Mouse (Mus musculus) neural tube, embryonic 13.5 days (tissue): ENCODE results near the gene Papolb. TPM values are rescaled to one million over a fixed set of nuclear protein-coding genes. Genes with fewer than 3 reads are reported as not detected.

ENCODE experiments used
- ATAC-seq: fragments of 200-750 bp; cut with Nextera tagmentation; 2 replicates; pipeline ENCODE4 v1.8.0; 2017; ENCODE audit warnings: low read depth, mild to moderate bottlenecking, moderate TSS enrichment, moderate library complexity
- H3K27ac ChIP-seq: fragments of 300-500 bp; sonication (generic); replicated peaks from 2 replicates; pipeline ENCODE4 v1.5.1; 2015; ENCODE audit warnings: moderate library complexity, mild to moderate bottlenecking, inconsistent platforms
- H3K27me3 ChIP-seq: fragments of 300-500 bp; sonication (generic); 2 replicates; pipeline ENCODE4 v1.6.1; 2015; ENCODE audit warnings: mild to moderate bottlenecking, inconsistent platforms
- H3K36me3 ChIP-seq: fragments of 300-500 bp; sonication (generic); 2 replicates; pipeline ENCODE4 v1.6.1; 2015; ENCODE audit warnings: mild to moderate bottlenecking, inconsistent platforms
- H3K4me1 ChIP-seq: fragments of 300-500 bp; sonication (generic); replicated peaks from 2 replicates; pipeline ENCODE4 v1.6.1; 2015; ENCODE audit warnings: inconsistent platforms
- H3K4me2 ChIP-seq: fragments of 300-500 bp; sonication (generic); 2 replicates; pipeline ENCODE4 v1.6.1; 2015; ENCODE audit warnings: inconsistent platforms, mild to moderate bottlenecking, moderate library complexity
- H3K4me3 ChIP-seq: fragments of 300-500 bp; sonication (generic); 2 replicates; pipeline ENCODE4 v1.5.1; 2015; ENCODE audit warnings: mild to moderate bottlenecking, inconsistent platforms
- H3K9ac ChIP-seq: fragments of 300-500 bp; sonication (generic); 2 replicates; pipeline ENCODE4 v1.6.1; 2015; ENCODE audit warnings: moderate library complexity, mild to moderate bottlenecking, inconsistent platforms
- H3K9me3 ChIP-seq: fragments of 300-500 bp; sonication (generic); 2 replicates; pipeline ENCODE4 v1.6.1; 2016; ENCODE audit warnings: inconsistent platforms
- WGBS: fragments of 180-500 bp; shearing (Covaris S2); methylation state at CpG from one replicate; pipeline ENCODE4 v1.1.7; 2015; 5-methylcytosine and 5-hydroxymethylcytosine counted together
- polyA plus RNA-seq: library from polyadenylated mRNA; unstranded; fragments of >200 nt; fragmentation: Nextera tagmentation; extraction: Ambion mirVana; gene quantifications from 2 replicates; pipeline ENCODE4 v1.2.1, GENCODE M21; 2015

Gene Papolb
- polyA plus RNA-seq = 0.14 and 0.25 TPM in 2 replicates

DNA sequence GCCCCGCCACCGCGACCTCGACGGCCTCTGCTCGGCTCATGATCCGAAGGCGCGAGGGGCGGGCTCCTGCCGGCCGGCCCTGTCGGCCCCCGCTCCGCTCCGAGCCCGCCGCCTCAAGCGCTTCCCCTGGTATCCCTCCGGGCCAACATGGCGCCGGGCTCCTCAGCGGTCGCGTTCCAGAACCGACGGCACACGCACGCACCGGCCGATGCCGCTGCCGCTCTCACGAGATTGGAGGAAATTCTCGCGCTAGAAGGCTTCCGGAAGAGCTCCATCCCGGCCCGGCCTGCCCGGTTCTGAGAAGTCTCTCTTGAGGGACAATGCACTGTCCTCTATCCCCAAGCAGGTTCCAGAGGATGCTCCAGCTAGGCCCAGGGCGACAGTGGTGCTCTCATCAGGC is at the start of gene Papolb:
TSS of gene Papolb (minus strand) at position 162 of the 400 bp plus-strand sequence.
- no peak for ATAC-seq
- no peak within 1 kb of the TSS for H3K27ac ChIP-seq
- H3K4me1 ChIP-seq = no peaks in the 10 kb centered on the region
- WGBS = 42% methylated on average over 41 of the region's 41 CpGs
- H3K9me3 ChIP-seq = no peaks in the 10 kb centered on the region
- no peak within 1 kb of the TSS for H3K9ac ChIP-seq
- peaks cover 32% of the 10 kb centered on the region for H3K27me3 ChIP-seq
- H3K36me3 ChIP-seq = peaks cover 7% of the 10 kb centered on the region; the same call in 1 of the 2 replicates
- H3K4me3 ChIP-seq = peak within 1 kb of the TSS; percentile 14; the same call in 1 of the 2 replicates
- H3K4me2 ChIP-seq = peak within 1 kb of the TSS; percentile 33

DNA sequence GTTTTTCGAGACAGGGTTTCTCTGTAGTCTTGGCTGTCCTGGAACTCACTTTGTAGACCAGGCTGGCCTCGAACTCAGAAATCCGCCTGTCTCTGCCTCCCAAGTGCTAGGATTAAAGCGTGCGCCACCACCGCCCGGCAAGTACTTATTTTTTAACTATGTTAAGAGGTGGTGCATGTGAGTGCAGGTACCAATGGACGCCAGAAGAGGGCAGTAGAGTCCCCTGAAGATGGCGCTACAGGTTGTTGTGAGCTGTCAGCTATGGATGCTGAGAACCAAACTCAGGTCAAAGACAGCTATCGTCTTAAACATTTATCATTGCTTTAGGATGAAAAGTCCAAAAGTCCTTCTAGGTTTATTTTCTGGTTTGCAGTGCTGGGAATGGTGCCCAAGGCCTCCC is 48.3 kb upstream of the Papolb start:
- Histone ChIP-seq H3K4me3 (no peak overlapping the region), H3K4me2 (no peak overlapping the region), H3K36me3 (peaks cover 3% of the 10 kb centered on the region; the same call in 1 of the 2 replicates), H3K4me1 (peaks cover 12% of the 10 kb centered on the region), H3K27me3 (no peaks in the 10 kb centered on the region; the same call in 1 of the 2 replicates), H3K9ac (no peak overlapping the region), H3K27ac (no peak overlapping the region), H3K9me3 (0 out of 2 replicates have a peak, but pooled peaks cover 5% of the 10 kb centered on the region)
- 87% methylated on average over 10 of the region's 10 CpGs for WGBS
- ATAC-seq = no peak

DNA sequence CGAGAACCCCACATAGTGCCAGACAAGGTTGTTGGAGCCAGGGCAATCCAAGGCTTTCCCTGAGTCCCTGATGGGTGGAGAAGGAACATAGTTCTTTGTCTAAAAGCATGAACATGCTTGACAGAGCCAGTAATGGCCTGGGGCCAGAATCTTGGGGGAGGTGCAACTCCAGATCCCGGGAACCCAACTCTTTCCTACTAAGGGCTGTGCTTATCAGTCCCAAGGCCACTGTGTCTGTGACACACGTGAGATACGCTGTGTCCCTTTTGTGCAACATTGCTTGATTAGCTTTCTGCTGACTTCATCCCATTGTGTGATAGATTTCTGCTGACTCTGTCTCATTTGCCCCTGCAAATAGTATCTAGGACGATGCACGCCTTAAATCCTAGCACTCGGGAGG is 47.0 kb upstream of the Papolb start:
- H3K9me3 ChIP-seq = 0 out of 2 replicates have a peak, but pooled peaks cover 5% of the 10 kb centered on the region
- H3K27me3 ChIP-seq = no peaks in the 10 kb centered on the region; the same call in 1 of the 2 replicates
- ATAC-seq = no peak
- no peak overlapping the region for H3K9ac ChIP-seq
- H3K4me3 ChIP-seq = no peak overlapping the region
- H3K27ac ChIP-seq = no peak overlapping the region
- peaks cover 3% of the 10 kb centered on the region; the same call in 1 of the 2 replicates for H3K36me3 ChIP-seq
- H3K4me1 ChIP-seq = 0 out of 2 replicates have a peak, but pooled peaks cover 2% of the 10 kb centered on the region
- whole genome bisulfite sequencing = 78% methylated on average over 7 of the region's 7 CpGs
- H3K4me2 ChIP-seq = no peak overlapping the region

DNA sequence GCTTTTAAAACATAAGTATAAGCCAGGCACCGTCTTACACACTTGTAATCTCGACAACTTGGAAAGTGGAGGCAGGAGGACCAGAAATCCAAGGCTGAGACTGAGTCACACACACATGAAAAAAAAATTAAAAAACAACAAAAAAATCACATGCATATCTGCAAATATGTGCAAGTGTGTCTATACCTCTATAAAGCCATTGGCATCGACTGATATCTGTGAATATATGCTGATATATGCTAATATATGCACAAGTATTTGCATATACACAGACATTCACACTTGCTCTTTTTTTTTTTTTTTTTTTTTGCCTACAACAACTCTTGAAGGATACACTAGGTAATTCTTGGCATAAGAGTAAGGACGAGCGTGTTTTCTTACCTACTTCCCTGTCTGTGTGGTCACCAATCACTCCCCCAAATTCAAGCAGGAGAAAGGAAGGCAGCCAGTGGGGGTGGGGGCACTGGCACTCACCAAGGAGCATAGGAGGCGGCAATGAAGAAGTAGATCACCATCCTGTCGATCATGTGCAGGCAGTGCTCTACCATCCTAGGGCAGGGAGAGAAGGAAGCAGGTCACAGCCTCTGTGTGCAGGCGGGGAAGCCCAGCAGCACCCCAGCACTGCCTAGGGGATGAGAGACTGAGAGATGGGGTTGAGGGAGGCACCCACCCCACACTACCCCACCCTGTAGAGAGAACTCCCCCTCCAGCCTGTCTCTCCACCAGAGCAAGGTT is 44.6 kb upstream of the Papolb start:
- H3K4me1 ChIP-seq = no peaks in the 10 kb centered on the region
- H3K4me3 ChIP-seq = no peak overlapping the region
- no peak for ATAC-seq
- H3K36me3 ChIP-seq = peaks cover 4% of the 10 kb centered on the region
- H3K27ac ChIP-seq = no peak overlapping the region
- H3K9me3 ChIP-seq = 0 out of 2 replicates have a peak, but pooled peaks cover 5% of the 10 kb centered on the region
- no peak overlapping the region for H3K9ac ChIP-seq
- 75% methylated on average over 8 of the region's 8 CpGs for WGBS
- H3K27me3 ChIP-seq = no peaks in the 10 kb centered on the region
- no peak overlapping the region for H3K4me2 ChIP-seq

DNA sequence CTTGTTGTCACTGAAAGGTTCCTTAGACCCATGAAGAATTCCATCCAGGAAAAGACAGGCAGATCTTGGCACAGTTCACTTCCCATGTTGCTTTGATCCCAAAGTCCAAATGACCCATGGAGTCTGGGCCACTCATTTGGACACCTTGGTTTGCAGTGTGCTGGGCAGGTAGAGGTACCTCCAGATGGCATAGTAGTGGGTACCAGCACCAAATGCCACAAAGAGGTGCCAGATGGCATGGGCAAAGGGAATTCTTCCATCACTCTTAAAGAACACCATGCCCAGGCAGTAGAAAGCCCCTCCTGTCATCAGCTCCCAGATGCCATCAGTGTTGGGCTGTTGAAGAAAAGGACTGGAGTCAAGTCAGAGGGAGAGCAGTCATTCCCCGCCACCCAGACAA is 34.7 kb upstream of the Papolb start:
- Histone ChIP-seq H3K4me2 (no peak overlapping the region), H3K36me3 (peaks cover 24% of the 10 kb centered on the region), H3K4me1 (no peaks in the 10 kb centered on the region), H3K27me3 (no peaks in the 10 kb centered on the region), H3K9ac (no peak overlapping the region), H3K9me3 (peaks cover 15% of the 10 kb centered on the region), H3K27ac (no peak overlapping the region), H3K4me3 (no peak overlapping the region)
- 89% methylated on average over 1 of the region's 1 CpGs for WGBS
- no peak for ATAC-seq

DNA sequence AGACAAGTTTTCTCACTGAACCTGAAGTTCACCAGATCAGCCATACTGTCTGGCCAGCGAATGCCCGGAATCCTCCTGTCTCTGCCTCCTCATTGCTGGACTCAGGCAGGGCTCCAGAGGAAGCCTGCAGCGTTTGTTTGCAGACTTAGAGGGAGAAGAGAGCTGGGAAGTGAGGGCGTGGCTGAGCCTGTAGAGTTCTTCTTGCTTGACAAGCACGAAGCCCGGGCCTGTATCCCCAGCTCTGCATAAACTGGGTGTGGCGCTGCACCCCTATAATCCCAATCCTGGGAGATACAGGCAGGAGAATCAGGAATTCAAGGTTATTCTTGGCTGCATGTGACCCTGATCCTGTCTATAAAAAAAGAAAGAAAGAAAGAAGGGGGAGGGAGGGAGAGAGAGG is 30.4 kb upstream of the Papolb start:
- H3K9ac ChIP-seq = no peak overlapping the region
- 55% methylated on average over 7 of the region's 7 CpGs for WGBS
- no peak overlapping the region for H3K27ac ChIP-seq
- ATAC-seq = no peak
- H3K27me3 ChIP-seq = no peaks in the 10 kb centered on the region
- H3K36me3 ChIP-seq = no peaks in the 10 kb centered on the region
- H3K9me3 ChIP-seq = no peaks in the 10 kb centered on the region
- no peak overlapping the region for H3K4me2 ChIP-seq
- H3K4me3 ChIP-seq = no peak overlapping the region
- no peaks in the 10 kb centered on the region for H3K4me1 ChIP-seq

DNA sequence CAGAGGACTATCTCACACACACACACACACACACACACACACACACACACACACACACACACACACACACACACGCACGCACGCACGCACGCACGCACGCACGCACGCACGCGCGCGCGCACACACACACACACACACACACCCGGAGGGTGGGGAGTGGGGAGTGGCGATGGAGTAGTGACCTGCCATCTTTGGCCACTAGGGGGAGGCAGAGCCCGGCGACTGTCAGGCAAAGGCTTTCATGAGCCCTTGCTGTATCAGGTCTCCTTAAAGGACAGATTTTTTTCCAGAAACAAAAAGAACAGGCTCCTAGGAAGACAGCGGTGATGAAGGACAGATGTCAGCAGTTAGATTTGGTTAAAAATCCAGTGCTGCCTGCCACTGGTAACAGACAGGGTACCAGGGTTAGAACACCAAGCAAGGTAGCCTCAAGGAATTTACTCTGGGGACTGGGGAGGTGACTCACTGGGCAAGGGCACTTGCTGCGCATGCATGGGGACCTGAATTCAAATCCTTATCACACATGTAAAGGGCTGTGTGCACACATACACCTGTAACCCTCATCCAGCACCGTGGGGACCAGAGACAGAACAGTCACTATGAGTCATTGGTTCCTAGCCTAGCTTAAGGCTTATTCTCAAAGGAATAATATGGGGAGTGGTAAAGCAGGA is 27.7 kb upstream of the Papolb start:
- H3K27me3 ChIP-seq = no peaks in the 10 kb centered on the region
- 27% methylated on average over 13 of the region's 21 CpGs for WGBS
- H3K4me3 ChIP-seq = no peak overlapping the region
- no peaks in the 10 kb centered on the region for H3K4me1 ChIP-seq
- 0 out of 2 replicates have a peak overlapping the region, but pooled peaks have one; percentile 9 for H3K4me2 ChIP-seq
- H3K9me3 ChIP-seq = no peaks in the 10 kb centered on the region
- no peak overlapping the region for H3K9ac ChIP-seq
- ATAC-seq = peak; percentile 66; the same call in 1 of the 2 replicates
- no peak overlapping the region for H3K27ac ChIP-seq
- no peaks in the 10 kb centered on the region for H3K36me3 ChIP-seq

DNA sequence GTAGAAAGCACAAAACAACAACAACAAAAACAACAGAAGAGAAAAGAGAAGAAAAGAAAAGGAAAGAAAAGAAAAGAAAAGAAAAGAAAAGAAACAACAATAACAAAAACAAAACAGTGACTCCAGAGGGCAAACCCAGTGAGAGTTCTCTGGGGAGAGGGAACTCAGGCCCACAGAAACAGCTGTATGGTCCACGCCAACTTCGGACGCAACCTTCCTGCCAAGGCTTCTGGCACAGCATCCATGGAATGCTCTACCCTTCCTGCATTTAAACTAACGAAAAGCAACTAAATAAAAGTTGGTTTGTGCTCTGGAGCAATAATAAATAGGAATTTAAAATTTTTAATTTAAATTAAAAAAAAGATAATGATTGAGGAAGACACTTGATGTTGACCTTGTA is 26.8 kb upstream of the Papolb start:
- Histone ChIP-seq H3K9ac (no peak overlapping the region), H3K9me3 (no peaks in the 10 kb centered on the region), H3K4me3 (no peak overlapping the region), H3K4me2 (no peak overlapping the region), H3K27ac (no peak overlapping the region), H3K27me3 (no peaks in the 10 kb centered on the region), H3K36me3 (no peaks in the 10 kb centered on the region), H3K4me1 (no peaks in the 10 kb centered on the region)
- ATAC-seq = no peak
- 93% methylated on average over 4 of the region's 4 CpGs for WGBS

DNA sequence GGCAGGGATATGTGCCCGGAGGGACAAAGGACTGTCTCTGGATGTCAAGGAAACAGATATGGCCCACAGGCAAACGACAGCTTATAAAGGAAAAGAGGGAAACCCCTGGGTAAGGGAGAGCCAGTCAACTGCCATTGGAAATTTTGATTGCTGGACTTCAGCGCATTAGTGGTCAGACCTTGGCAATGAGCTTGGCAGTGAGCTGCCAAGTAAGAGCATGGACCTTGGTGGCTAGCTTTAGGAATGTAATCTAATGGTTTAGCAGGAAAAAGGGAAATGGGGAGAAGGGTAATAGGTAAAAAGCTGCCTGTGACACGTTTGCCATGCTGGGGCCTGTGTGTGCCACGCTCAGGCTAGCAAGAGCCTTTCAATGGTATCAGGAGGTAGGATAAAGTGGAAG is 26.0 kb upstream of the Papolb start:
- no peak overlapping the region for H3K9ac ChIP-seq
- H3K4me1 ChIP-seq = 0 out of 2 replicates have a peak, but pooled peaks cover 2% of the 10 kb centered on the region
- WGBS = 80% methylated on average over 5 of the region's 5 CpGs
- no peaks in the 10 kb centered on the region for H3K36me3 ChIP-seq
- no peaks in the 10 kb centered on the region for H3K9me3 ChIP-seq
- H3K4me2 ChIP-seq = no peak overlapping the region
- no peak overlapping the region for H3K4me3 ChIP-seq
- ATAC-seq = no peak
- H3K27me3 ChIP-seq = no peaks in the 10 kb centered on the region
- no peak overlapping the region for H3K27ac ChIP-seq

DNA sequence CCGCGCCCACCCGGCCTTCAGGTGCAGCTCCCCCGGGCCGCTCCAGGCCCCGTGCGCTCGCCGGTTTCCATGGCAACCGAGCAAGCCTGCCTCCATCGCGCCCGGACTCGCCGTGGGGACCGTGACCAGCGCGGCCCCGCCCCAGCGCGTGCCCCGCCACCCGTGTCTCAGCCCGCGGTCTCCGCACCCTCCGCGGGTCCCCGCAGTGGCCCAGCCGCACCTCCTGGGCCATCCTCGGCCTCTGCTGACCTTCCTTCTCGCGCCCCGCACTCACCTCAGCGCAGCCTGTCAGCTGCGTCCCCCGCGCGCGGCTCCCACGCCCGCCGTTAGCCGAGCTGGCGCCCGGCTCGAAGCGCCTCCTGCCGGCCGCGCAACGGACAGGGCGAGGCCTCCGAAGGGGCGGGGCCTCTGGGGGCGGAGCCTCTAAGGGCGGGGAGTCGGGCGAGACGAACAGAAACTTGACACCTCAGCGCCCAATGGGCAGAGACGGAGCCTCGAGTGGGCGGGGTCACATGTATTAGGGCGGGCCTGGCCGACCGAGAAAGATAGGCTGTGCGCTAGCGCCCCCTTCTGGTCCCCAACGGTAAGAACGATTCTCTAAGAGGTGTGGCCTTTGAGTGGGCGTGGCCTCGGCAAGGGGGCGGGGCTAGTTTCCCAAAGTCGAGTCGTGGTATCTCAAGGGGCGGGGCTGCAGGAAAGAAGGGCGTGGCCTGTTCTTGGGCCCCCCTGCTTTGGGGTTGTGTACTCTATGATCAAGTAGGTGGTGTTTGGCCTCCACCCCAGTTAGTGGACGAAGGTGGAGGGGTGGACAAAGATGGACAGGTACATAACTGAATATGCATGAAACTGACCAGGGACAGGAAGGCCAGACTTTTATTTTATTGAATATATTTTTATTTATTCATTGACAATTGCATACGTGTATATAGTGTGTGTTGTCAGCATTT is 21.1 kb upstream of the Papolb start, which contains the start of gene Radil:
TSS of gene Radil (minus strand) at position 393 of the 947 bp plus-strand sequence.
- Histone ChIP-seq H3K27me3 (no peaks in the 10 kb centered on the region), H3K4me1 (peaks cover 27% of the 10 kb centered on the region), H3K4me2 (peak within 1 kb of the TSS; percentile 82), H3K9ac (peak within 1 kb of the TSS; percentile 75), H3K9me3 (no peaks in the 10 kb centered on the region), H3K4me3 (peak within 1 kb of the TSS; percentile 67), H3K27ac (peak within 1 kb of the TSS; percentile 68), H3K36me3 (no peaks in the 10 kb centered on the region)
- ATAC-seq = peak; percentile 88
- WGBS = 3% methylated on average over 80 of the region's 80 CpGs

DNA sequence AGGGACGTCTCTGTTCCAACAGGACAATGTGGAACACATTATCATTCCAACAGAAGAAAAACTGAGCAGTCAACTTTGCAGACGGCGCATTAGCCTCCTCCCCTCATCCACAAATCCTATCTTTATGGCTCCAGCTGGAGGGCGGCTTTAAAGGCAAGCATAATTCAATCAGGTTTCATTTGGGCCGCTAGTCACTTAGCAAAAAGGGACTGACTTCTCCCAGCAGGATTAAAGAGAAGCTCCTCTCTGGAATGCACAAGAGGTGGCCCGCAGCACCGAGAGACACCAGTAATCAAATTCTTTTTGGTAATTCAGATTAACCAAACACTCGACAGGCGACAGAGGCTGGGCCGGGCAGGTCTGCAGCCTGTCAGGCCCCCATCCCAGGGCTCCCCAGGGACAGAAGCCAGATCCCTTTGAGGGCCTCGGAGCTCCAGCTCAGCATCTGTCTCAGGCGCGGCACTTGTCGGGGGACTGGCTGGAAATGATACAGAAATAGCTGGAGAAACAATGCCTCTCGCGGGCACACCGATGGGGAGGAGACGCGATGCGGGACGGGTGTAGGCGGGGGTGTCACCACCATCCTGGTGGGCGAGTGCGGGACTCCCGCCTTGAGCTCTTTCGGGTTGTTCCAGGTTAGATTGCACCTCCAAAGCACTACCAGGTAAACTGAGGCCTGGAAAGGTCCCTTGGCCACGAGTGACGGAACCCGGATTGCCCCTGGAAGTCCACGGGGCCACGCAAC is 20.3 kb upstream of the Papolb start:
- Histone ChIP-seq H3K4me1 (peaks cover 27% of the 10 kb centered on the region), H3K36me3 (no peaks in the 10 kb centered on the region), H3K9ac (peak overlapping the region; percentile 75), H3K27me3 (no peaks in the 10 kb centered on the region), H3K4me3 (peak overlapping the region; percentile 67), H3K4me2 (peak overlapping the region; percentile 82), H3K9me3 (no peaks in the 10 kb centered on the region), H3K27ac (peak overlapping the region; percentile 68)
- ATAC-seq = peak; percentile 60
- WGBS = under 1% methylated on average over 31 of the region's 31 CpGs
